Mouse (Mus musculus) spleen, adult 2 months (tissue): ENCODE data around the gene Tnfsf13.

ENCODE experiments used
- CTCF ChIP-seq: fragments of 200-500 bp; IDR thresholded peaks from 2 replicates; pipeline ENCODE4 v1.5.1; 2011; ENCODE audit warnings: mild to moderate bottlenecking, inconsistent platforms; ENCODE audit not compliant: insufficient read depth, insufficient read length, insufficient replicate concordance; ENCODE audit errors: extremely low read depth
- POLR2A ChIP-seq: fragments of 200-500 bp; IDR thresholded peaks from 2 replicates; pipeline ENCODE4 v1.6.1; 2011; ENCODE audit warnings: low read depth, low read length, inconsistent platforms

GRCm38 (mm10) chr11:69692196-69692811, 6.7 kb upstream of the Tnfsf13 start:
- no peak for TF ChIP-seq CTCF
- TF ChIP-seq POLR2A: no peak
